Mouse (Mus musculus): ENCODE measurements around the gene Cnnm4.

Cnnm4 gene

GRCm38 (mm10) chr1:36545382-36545781 is 74.0 kb downstream of the Cnnm4 start:
- peak; percentile 39 for DNase-seq (ENCODE audit: low read depth)

GRCm38 (mm10) chr1:36545845-36546600 is 74.6 kb downstream of the Cnnm4 start:
- DNase-seq (ENCODE audit: low read depth) = peak; percentile 57

GRCm38 (mm10) chr1:36546888-36547471 is 75.6 kb downstream of the Cnnm4 start, which contains the start of gene Ankrd39:
TSS of gene Ankrd39 (minus strand) at chr1:36547445.
- peak; percentile 99 for DNase-seq (ENCODE audit: low read depth)

DNA sequence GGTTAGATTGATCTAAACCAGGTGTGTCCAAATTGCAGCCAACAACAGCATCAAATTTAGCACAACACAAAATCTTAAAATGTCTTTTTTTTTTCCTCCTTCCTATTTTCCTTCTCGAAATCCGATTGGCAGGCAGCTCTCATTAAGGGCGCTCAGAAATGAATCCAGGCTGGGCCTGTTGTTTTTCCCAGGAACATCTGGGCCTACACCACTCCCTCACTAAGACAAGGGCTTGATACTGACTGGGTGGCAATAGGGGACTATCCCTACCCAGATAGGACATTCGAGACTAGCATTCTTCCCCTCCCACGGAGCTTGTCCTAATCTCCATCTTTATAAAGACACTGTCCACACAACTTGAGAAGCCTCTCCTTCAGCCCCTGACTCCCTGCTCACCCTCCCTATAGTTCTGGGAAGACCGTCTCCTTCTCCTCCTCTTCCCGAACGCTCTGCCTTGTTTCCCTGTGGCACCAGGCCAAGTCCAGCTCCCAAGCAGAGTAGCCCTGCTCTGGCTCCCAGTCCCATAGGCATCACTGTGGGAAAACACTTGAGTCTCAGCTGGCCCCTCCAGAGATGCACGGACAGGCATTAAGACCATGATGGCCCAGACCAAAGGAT is 76.7 kb downstream of the Cnnm4 start:
- DNase-seq (ENCODE audit: low read depth) = no peak

DNA sequence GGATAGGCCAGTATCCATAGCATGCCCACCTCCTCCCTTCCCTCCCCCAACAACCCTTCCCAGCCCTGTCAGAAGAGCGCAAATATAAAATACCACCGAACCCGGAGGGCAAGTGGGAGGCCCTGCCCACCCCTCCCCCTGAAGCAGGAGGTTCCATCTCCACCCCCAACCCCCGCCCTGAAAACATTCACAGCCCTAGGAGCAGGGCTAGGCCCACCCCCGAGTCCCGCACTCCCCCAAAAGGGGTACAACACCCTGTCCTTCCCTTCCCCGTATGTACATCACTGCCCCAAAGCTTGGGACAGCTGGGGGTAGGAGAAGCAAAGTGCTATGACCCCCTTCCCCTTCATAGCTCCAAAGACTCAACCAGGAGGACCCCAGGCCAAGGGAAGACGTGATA is 77.4 kb downstream of the Cnnm4 start:
- DNase-seq (ENCODE audit: low read depth) = no peak

- no peak for DNase-seq (ENCODE audit: low read depth)
Measured at GRCm38 (mm10) chr1:36549491-36549890, 78.1 kb downstream of the Cnnm4 start.

DNA sequence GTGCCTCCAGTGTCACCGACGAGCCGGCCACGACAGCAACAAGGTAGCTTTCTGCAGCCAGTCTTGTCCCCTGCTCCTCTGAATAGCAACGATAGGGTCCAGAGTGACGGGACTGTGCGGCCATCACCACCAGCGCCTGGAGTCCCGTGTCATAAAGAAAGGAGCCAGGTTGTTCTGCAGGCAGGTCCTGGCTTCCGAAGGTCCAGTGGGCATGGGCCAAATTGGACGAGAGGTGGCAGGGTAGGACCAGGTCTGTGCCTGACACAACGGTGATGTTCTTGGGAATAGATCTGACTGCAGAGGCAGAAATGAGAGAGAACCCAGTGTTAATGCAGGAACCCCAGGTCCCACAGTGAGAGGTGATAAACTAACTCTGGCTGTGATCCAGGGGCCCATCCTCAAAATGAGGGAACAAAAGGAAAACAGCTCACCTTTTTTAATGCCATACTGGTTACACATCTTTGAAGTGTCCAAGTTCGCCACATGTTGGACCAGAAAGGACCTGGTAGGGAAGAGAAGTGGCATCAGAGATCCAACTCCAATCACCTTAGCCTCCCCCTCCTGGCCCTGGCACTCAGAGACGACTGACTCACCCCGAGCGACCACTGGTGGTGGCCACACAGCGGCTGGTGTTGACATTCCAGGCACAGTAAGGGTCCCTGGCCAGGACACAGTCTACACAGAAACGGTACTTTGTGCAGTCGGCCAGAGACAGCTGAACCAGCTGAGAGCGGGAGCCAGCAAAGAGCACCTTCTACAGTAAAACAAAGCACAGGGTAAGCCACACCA is 78.8 kb downstream of the Cnnm4 start:
- no peak for DNase-seq (ENCODE audit: low read depth)

DNA sequence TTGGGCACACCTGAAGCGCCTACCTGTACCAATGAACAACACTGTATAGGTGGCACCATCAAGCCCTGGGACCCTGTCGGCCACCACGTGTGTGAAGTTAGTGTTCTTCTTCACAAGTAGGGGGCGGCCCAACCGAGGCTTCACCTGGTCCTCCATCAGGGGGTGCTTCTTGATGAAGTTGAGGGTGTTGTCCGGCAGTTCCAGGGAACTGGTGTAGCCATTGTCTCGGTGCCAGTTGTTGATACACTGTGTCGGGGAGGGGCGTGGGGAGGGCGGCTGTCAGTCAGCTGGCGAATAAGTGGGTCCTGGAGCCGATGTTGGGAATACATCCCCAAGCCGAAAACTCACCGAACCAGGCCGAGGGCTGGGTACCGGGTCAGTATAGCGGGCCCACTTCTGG is 80.5 kb downstream of the Cnnm4 start:
- DNase-seq (ENCODE audit: low read depth) = no peak

DNA sequence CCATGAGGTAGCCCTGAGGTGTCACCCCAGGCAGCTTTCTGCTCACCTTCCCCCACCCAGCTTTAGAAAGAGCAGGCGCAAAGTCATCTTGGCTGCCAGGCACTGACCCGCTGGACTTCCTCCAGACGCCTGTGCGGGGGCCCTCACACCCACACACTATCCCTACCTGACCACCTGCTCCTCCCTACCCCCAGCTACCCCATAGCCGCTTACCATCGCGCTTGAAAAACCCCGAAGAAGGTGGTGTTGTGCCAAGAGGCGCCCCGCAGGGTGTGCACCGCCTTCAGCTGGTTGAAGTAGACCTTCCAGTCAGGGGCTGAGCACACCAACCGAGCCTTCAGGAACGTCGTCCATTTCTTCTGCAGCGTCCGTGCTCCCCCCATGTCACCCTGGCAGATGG is 81.1 kb downstream of the Cnnm4 start:
- DNase-seq (ENCODE audit: low read depth) = no peak

DNA sequence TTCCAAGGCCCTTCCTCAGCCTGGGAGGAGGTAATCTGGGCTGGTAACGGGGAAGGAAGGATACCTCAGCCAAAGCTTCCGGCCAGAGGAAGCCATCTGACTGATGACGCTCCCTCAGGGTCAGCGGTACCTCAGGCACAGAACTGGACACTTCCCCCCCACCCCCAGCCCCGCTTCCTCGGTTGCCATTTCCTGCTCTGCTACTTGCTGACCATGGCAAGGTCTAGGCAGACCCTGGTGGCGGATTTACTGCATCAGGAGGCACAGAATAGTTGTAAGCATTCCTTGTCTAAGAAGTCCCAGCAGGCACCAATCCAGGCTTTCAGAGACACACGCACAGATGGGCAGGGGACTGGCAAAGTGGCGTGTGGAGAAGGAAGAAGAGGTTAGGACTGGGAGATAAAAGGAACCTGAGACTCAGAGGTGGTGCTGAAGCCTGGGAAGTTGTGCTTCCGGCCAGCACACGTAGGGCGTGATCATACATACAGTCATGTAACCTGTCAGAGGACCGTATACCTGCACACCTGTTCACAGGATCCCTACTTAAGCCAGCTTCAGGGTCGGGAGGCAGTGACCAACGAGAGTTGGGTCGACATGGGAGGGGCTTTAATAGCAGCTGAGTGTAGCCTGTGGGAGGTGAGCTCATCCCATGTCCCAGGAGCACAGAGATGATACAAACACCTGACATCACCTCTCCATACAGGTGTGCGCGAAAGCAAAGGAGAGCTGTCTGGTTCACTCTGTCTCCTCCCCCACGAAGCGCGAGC is 83.4 kb downstream of the Cnnm4 start:
- DNase-seq (ENCODE audit: low read depth) = peak; percentile 49

GRCm38 (mm10) chr1:36555798-36556395 is 84.5 kb downstream of the Cnnm4 start:
- no peak for DNase-seq (ENCODE audit: low read depth)

- peak; percentile 90 for DNase-seq (ENCODE audit: low read depth)
Measured at GRCm38 (mm10) chr1:36556553-36557456, 85.4 kb downstream of the Cnnm4 start.

- DNase-seq (ENCODE audit: low read depth) = peak; percentile 52
Measured at GRCm38 (mm10) chr1:36557457-36558011, 86.1 kb downstream of the Cnnm4 start.
